ENCODE assay signal across 7 mouse cellular contexts in genomic region chr3:148988293-148988995, GRCm38 (mm10). TPM values are rescaled to one million over a fixed set of nuclear protein-coding genes. Genes with fewer than 3 reads are reported as not detected.
DNase-seq lines count a peak whose midpoint lies in the region; ATAC-seq lines count a peak whose summit lies in the region.

No protein-coding gene starts in this region.

- peak overlapping the region; percentile 93 for H3K4me2 ChIP-seq in heart, embryonic 11.5 days

- H3K9ac ChIP-seq in heart, embryonic 11.5 days (ENCODE audit: low read depth, low read length): peak overlapping the region; percentile 91

- ATAC-seq in heart, embryonic 11.5 days (replicated peaks; ENCODE audit: insufficient number of reproducible peaks, low FRiP score, low TSS enrichment): no peak

- peak; percentile 6 to 45 for DNase-seq in urinary bladder, adult 18-20 months (ENCODE audit: low spot score in 2 of 2)
- no peak for DNase-seq in urinary bladder, postnatal 10 days (ENCODE audit: low spot score)
- DNase-seq in cerebellum, postnatal 25 days: peak; percentile 55 to 64
- peak; percentile 72 for DNase-seq in kidney, postnatal 10 days
- peak; percentile 32 for DNase-seq in lung, postnatal 36 days
- DNase-seq in right cerebral cortex, postnatal 4 days: peak; percentile 51

- H3K36me3 ChIP-seq in heart, embryonic 11.5 days (ENCODE audit: control insufficient read depth, insufficient read depth, low read length): no peaks in the 10 kb centered on the region

- H3K27me3 ChIP-seq in heart, embryonic 11.5 days (ENCODE audit: control insufficient read depth, insufficient read depth, low read length): no peaks in the 10 kb centered on the region

- H3K27ac ChIP-seq in heart, embryonic 11.5 days (ENCODE audit: low read depth, low read length): peak overlapping the region; percentile 98

- peak overlapping the region; percentile 88 for H3K4me3 ChIP-seq in heart, embryonic 11.5 days (ENCODE audit: low read depth, low read length)

- WGBS in heart, embryonic 11.5 days (ENCODE audit: insufficient replicate concordance): under 1% methylated on average over 84 of the region's 84 CpGs

- no peaks in the 10 kb centered on the region for H3K9me3 ChIP-seq in heart, embryonic 11.5 days (replicated peaks; ENCODE audit: control insufficient read depth, low read length)

- peaks cover 22% of the 10 kb centered on the region for H3K4me1 ChIP-seq in heart, embryonic 11.5 days (ENCODE audit: control insufficient read depth, insufficient read depth, low read length)

RNA-seq across cellular contexts. Expression of gene Adgrl2, which starts 1.9 kb away (rescaled TPM):
- 37.3 and 38.7 TPM in 2 replicates for polyA plus RNA-seq in heart, embryonic 11.5 days (2014; fragmentation: Nextera tagmentation; extraction: Ambion mirVana)
